ENCODE assay signal across 31 mouse cellular contexts in genomic region chr12:105543176-105543575, GRCm38 (mm10). TPM values are rescaled to one million over a fixed set of nuclear protein-coding genes. Genes with fewer than 3 reads are reported as not detected.
DNase-seq lines count a peak whose midpoint lies in the region; ATAC-seq and TF ChIP-seq lines count a peak whose summit lies in the region.
"Had no signal": no experiment of that assay in that cellular context is flagged by ENCODE, and none has a peak within 500 bp of the region (broad histone marks: within the 10 kb centered on the region; RNA-seq: fewer than 3 reads in every experiment).

No protein-coding gene starts in this region.

- H3K9me3 ChIP-seq in neural tube, embryonic 13.5 days, result no peaks in the 10 kb centered on the region
- H3K9me3 ChIP-seq: embryonic facial prominence, embryonic 12.5 days; embryonic facial prominence, embryonic 15.5 days; heart, embryonic 15.5 days; hindbrain, embryonic 10.5 days had no signal

- H3K4me2 ChIP-seq in neural tube, embryonic 13.5 days, result no peak overlapping the region
- H3K4me2 ChIP-seq: embryonic facial prominence, embryonic 12.5 days; embryonic facial prominence, embryonic 15.5 days; heart, embryonic 12.5 days; heart, embryonic 15.5 days; hindbrain, embryonic 13.5 days had no signal

- peaks cover 36% of the 10 kb centered on the region for H3K4me1 ChIP-seq in neural tube, embryonic 13.5 days (replicated peaks)

- no peak for DNase-seq in layer of hippocampus, adult 2 months (ENCODE audit: low spot score in 2 of 2)
- DNase-seq in layer of hippocampus, adult 18-20 months (ENCODE audit: low spot score in 2 of 2), result no peak
- DNase-seq in neural tube, embryonic 10.5 days (ENCODE audit: extremely low spot score, low spot score), result no peak
- DNase-seq in R1 (ENCODE audit: low read depth, low spot score), result peak; percentile 53
- DNase-seq in right cerebral cortex, postnatal 10 days (ENCODE audit: low spot score in 2 of 2), result no peak
- no peak for DNase-seq in heart, adult 18-20 months
- DNase-seq: adrenal gland, postnatal 10 days; cerebellum, adult 18-20 months; cerebellum, adult 9-11 months; cerebellum, postnatal 25 days; gastrocnemius, adult 2 months; gastrocnemius, postnatal 14 days; heart, postnatal 10 days; heart, postnatal 36 days had no signal

- H3K36me3 ChIP-seq in neural tube, embryonic 13.5 days, result no peaks in the 10 kb centered on the region
- H3K36me3 ChIP-seq: embryonic facial prominence, embryonic 12.5 days; embryonic facial prominence, embryonic 15.5 days; heart, embryonic 12.5 days; heart, embryonic 15.5 days; hindbrain, embryonic 10.5 days; hindbrain, embryonic 13.5 days had no signal

- ATAC-seq in neural tube, embryonic 13.5 days (ENCODE audit: low read depth), result no peak
- ATAC-seq: activated CD4-positive, CD25-positive, alpha-beta regulatory T cell, adult 4 months; forebrain, embryonic 14.5 days; forebrain, postnatal 0 days; Patski had no signal

- H3K9ac ChIP-seq in neural tube, embryonic 13.5 days, result no peak overlapping the region
- H3K9ac ChIP-seq: embryonic facial prominence, embryonic 12.5 days; embryonic facial prominence, embryonic 15.5 days; forebrain, postnatal 0 days; heart, embryonic 12.5 days; heart, embryonic 15.5 days; hindbrain, embryonic 13.5 days had no signal

- H3K27ac ChIP-seq in layer of hippocampus, adult 2 months, result peak overlapping the region; percentile 73; the same call in 1 of the 2 replicates
- H3K27ac ChIP-seq in neural tube, embryonic 13.5 days (replicated peaks), result peak overlapping the region; percentile 49
- H3K27ac ChIP-seq: embryonic facial prominence, embryonic 12.5 days; embryonic facial prominence, embryonic 15.5 days; gastrocnemius, adult 2 months; heart, embryonic 15.5 days; hindbrain, embryonic 10.5 days; hindbrain, embryonic 13.5 days had no signal

- no peak overlapping the region for H3K4me3 ChIP-seq in layer of hippocampus, adult 2 months
- H3K4me3 ChIP-seq in neural tube, embryonic 13.5 days, result no peak overlapping the region
- H3K4me3 ChIP-seq: embryonic facial prominence, embryonic 12.5 days; embryonic facial prominence, embryonic 15.5 days; gastrocnemius, adult 2 months; heart, embryonic 12.5 days; heart, embryonic 15.5 days; hindbrain, embryonic 10.5 days; hindbrain, embryonic 13.5 days had no signal

- WGBS in neural tube, embryonic 13.5 days, result 79% methylated on average over 8 of the region's 8 CpGs

- no peak for TF ChIP-seq CTCF in layer of hippocampus, adult 2 months (conservative IDR thresholded peaks at IDR 0.05)

- peaks cover 3% of the 10 kb centered on the region; the same call in 1 of the 2 replicates for H3K27me3 ChIP-seq in neural tube, embryonic 13.5 days
- H3K27me3 ChIP-seq: embryonic facial prominence, embryonic 12.5 days; embryonic facial prominence, embryonic 15.5 days; Patski had no signal

RNA-seq across cellular contexts. Expression of gene Bdkrb2, which starts 19.9 kb away (rescaled TPM):
- total RNA-seq in layer of hippocampus, adult 2 months (2021), result under 1 TPM; 0.28 to 0.69 TPM
- 1 to 10 TPM in 1 of 2 experiments, under 1 TPM in 1; 0.62 to 1.2 TPM for total RNA-seq in layer of hippocampus, adult 18-20 months (2021)
- polyA plus RNA-seq in neural tube, embryonic 13.5 days (2015; fragmentation: Nextera tagmentation; extraction: Ambion mirVana), result 4.5 and 5.2 TPM in 2 replicates
- under 1 TPM; 0.31 to 0.40 TPM for total RNA-seq in heart, adult 18-20 months (2021)
- total RNA-seq: common myeloid progenitor, adult 5-6 weeks had no signal
- polyA plus RNA-seq: activated CD4-positive, CD25-positive, alpha-beta regulatory T cell, adult 4 months had no signal

RNA-seq across cellular contexts. Expression of gene Bdkrb1, which starts 59.7 kb away (rescaled TPM):
- total RNA-seq in layer of hippocampus, adult 2 months (2021), result not detected
- not detected for total RNA-seq in layer of hippocampus, adult 18-20 months (2021)
- not detected in 2 replicates for polyA plus RNA-seq in neural tube, embryonic 13.5 days (2015; fragmentation: Nextera tagmentation; extraction: Ambion mirVana)
- total RNA-seq in heart, adult 18-20 months (2021), result not detected
- total RNA-seq: adrenal gland, postnatal 10 days; adrenal gland, postnatal 36 days; common myeloid progenitor, adult 5-6 weeks; ES-E14; forebrain, postnatal 0 days; gastrocnemius, postnatal 14 days; heart, postnatal 10 days; heart, postnatal 36 days had no signal
- polyA plus RNA-seq: embryonic facial prominence, embryonic 12.5 days; forebrain, embryonic 11.5 days; forebrain, embryonic 14.5 days; frontal cortex, adult 2 months; heart, embryonic 12.5 days; heart, embryonic 15.5 days; intestine, embryonic 14.5 days had no signal
